Mouse (Mus musculus) T-helper 1 cell (primary cell): ENCODE results near the gene Jade2.
"Not testable (repeated sequence)": the region's sequence is repeated elsewhere in the genome, so short reads cannot be mapped to it uniquely, and the experiment has no call there.

ENCODE experiments used
- in situ Hi-C: fragments of 300-600 bp; cut with MboI, MseI; formaldehyde crosslinking; loops from one replicate; pipeline ENCODE4 v1.15.1; 2025; ENCODE audit warnings: high pct_unique_total_duplicates

Jade2 gene

GRCm38 (mm10) chr11:51800634-51801325 lies 56.7 kb downstream of the Jade2 start:
- in situ Hi-C loops, result no loop called here

GRCm38 (mm10) chr11:51796272-51796671 lies 61.2 kb downstream of the Jade2 start:
- in situ Hi-C loops, result no loop called here

- in situ Hi-C loops, result no loop called here
Measured at GRCm38 (mm10) chr11:51790662-51791061, 66.8 kb downstream of the Jade2 start.

GRCm38 (mm10) chr11:51789735-51790134 lies 67.7 kb downstream of the Jade2 start:
- in situ Hi-C loops, result not testable (repeated sequence)

- in situ Hi-C loops, result no loop called here
Measured at GRCm38 (mm10) chr11:51785926-51786325, 71.5 kb downstream of the Jade2 start.

GRCm38 (mm10) chr11:51782721-51783120 lies 74.7 kb downstream of the Jade2 start:
- in situ Hi-C loops, result no loop called here

GRCm38 (mm10) chr11:51780773-51781267 lies 76.6 kb downstream of the Jade2 start:
- in situ Hi-C loops, result no loop called here

GRCm38 (mm10) chr11:51777478-51777877 lies 80.0 kb downstream of the Jade2 start:
- in situ Hi-C loops, result no loop called here

- in situ Hi-C loops, result no loop called here
Measured at GRCm38 (mm10) chr11:51775507-51775906, 81.9 kb downstream of the Jade2 start.

GRCm38 (mm10) chr11:51768296-51768695 lies 89.2 kb downstream of the Jade2 start:
- in situ Hi-C loops, result no loop called here

GRCm38 (mm10) chr11:51767579-51768220 lies 89.8 kb downstream of the Jade2 start:
- in situ Hi-C loops, result no loop called here

- in situ Hi-C loops, result no loop called here
Measured at GRCm38 (mm10) chr11:51764816-51765215, 92.6 kb downstream of the Jade2 start.

GRCm38 (mm10) chr11:51763955-51764354 lies 93.5 kb downstream of the Jade2 start:
- in situ Hi-C loops, result no loop called here
